Mouse (Mus musculus) erythroblast, embryonic 14.5 days (primary cell): Measurements from ENCODE around the gene Tex14. TPM values are rescaled to one million over a fixed set of nuclear protein-coding genes. Genes with fewer than 3 reads are reported as not detected.
A peak's percentile ranks its signal among the peaks of the same experiment; 100 is the strongest.
"Not testable (repeated sequence)": the region's sequence is repeated elsewhere in the genome, so short reads cannot be mapped to it uniquely, and the experiment has no call there.

Source experiments
- H3K27me3 ChIP-seq: 2 replicates; pipeline ENCODE4 v1.6.1; 2012; ENCODE audit warnings: inconsistent platforms; ENCODE audit not compliant: control insufficient read depth
- H3K36me3 ChIP-seq: 2 replicates; pipeline ENCODE4 v1.6.1; 2012; ENCODE audit warnings: mild to moderate bottlenecking, inconsistent platforms; ENCODE audit not compliant: control insufficient read depth
- H3K4me1 ChIP-seq: 2 replicates; pipeline ENCODE4 v1.6.1; 2012; ENCODE audit warnings: inconsistent platforms; ENCODE audit not compliant: control insufficient read depth
- H3K4me3 ChIP-seq: replicated peaks from 2 replicates; pipeline ENCODE3; 2012; ENCODE audit warnings: moderate library complexity, mild to moderate bottlenecking, inconsistent platforms
- H3K9me3 ChIP-seq: 2 replicates; pipeline ENCODE4 v1.6.1; 2012; ENCODE audit warnings: low read length, inconsistent platforms, mixed read lengths; ENCODE audit not compliant: control insufficient read depth
- GATA1 ChIP-seq: IDR thresholded peaks from 2 replicates; pipeline ENCODE4 v1.6.1; 2012; ENCODE audit warnings: low read length, inconsistent platforms, mixed read lengths
- TAL1 ChIP-seq: IDR thresholded peaks from 3 replicates; pipeline ENCODE4 v1.6.1; 2012; ENCODE audit warnings: low read length, inconsistent platforms, mixed read lengths
- polyA plus RNA-seq: library from polyadenylated mRNA; stranded (reverse); fragments of >175 nt; gene quantifications from 2 replicates; pipeline ENCODE4 v1.2.3, GENCODE M21; 2012

Tex14 gene
- polyA plus RNA-seq, 1 experiment = not detected

GRCm38 (mm10) chr11:87454035-87454690, 49.3 kb downstream of the Tex14 start:
- Histone ChIP-seq H3K27me3 (no peaks in the 10 kb centered on the region), H3K4me3 (no peak overlapping the region), H3K4me1 (peaks cover 16% of the 10 kb centered on the region), H3K9me3 (no peaks in the 10 kb centered on the region), H3K36me3 (no peaks in the 10 kb centered on the region)
- TF ChIP-seq GATA1 = no peak
- no peak for TF ChIP-seq TAL1

GRCm38 (mm10) chr11:87455573-87455972, 50.7 kb downstream of the Tex14 start:
- H3K9me3 ChIP-seq = no peaks in the 10 kb centered on the region
- TF ChIP-seq TAL1 (no peak), GATA1 (no peak)
- no peaks in the 10 kb centered on the region for H3K36me3 ChIP-seq

GRCm38 (mm10) chr11:87455984-87456383, 51.1 kb downstream of the Tex14 start:
- Histone ChIP-seq H3K4me1 (peaks cover 14% of the 10 kb centered on the region), H3K9me3 (no peaks in the 10 kb centered on the region), H3K27me3 (no peaks in the 10 kb centered on the region), H3K4me3 (no peak overlapping the region), H3K36me3 (no peaks in the 10 kb centered on the region)
- TF ChIP-seq TAL1 (no peak), GATA1 (no peak)

More at GRCm38 (mm10) chr11:87455573-87455972, 50.7 kb downstream of the Tex14 start:
- H3K27me3 ChIP-seq = no peaks in the 10 kb centered on the region
- H3K4me1 ChIP-seq = peaks cover 13% of the 10 kb centered on the region
- no peak overlapping the region for H3K4me3 ChIP-seq

DNA sequence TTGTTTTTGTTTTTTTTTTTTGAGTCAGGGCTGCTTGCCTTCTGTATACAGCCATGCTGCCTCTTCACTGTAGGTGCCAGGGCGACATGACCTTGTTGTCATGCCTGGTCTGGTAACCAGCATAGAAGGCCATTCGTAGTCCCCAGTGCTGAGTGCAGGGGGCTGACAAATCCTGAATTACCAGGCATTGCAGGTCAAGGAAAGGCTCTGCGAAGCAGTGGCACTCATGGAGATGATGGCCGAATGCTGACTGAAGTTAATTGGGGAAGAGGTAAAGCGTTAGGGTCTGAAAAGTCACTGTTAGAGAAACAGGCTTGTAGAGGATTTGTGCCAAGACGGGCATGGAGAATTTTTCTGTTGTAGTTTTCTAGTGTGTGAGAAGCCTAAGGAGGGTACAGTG, 55.7 kb downstream of the Tex14 start:
- H3K9me3 ChIP-seq = no peaks in the 10 kb centered on the region
- H3K36me3 ChIP-seq = no peaks in the 10 kb centered on the region
- no peak overlapping the region for H3K4me3 ChIP-seq
- peaks cover 23% of the 10 kb centered on the region for H3K4me1 ChIP-seq
- H3K27me3 ChIP-seq = no peaks in the 10 kb centered on the region
- TF ChIP-seq TAL1 (no peak), GATA1 (no peak)

GRCm38 (mm10) chr11:87461780-87462460, 57.1 kb downstream of the Tex14 start:
- not testable (repeated sequence) for H3K9me3 ChIP-seq

DNA sequence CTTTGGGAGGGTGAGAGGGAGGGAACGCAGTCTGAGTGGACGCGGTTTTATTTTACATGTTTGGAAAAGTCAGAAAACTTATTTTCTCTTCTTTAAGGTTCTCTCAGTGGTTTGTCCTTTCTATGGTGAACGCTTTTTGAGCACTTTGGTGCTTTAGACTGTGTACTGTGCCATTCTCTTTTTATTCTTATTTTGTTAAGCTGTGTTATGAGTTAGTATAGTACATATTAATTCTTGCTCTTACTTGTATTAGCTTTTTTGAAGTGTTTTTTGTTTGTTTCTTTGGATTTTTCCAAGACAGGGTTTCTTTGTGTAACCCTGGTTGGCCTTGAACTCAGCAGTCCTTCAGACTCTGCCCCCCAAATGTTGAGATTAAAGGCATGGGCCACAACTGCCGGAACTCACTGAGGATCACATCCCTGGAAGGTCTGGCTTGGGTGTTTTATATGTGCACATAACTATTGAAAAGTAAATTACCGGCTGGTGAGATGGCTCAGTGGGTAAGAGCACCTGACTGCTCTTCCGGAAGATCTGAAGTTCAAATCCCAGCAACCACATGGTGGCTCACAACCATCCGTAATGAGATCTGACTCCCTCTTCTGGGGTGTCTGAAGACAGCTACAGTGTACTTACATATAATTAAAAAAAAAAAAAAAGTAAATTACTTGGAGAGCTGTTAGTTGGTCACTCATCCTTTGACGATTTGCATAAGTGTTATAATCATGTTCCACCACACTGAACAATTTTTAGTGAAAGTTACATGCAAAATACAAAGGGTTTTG, 57.8 kb downstream of the Tex14 start:
- TF ChIP-seq GATA1 = no peak
- no peak for TF ChIP-seq TAL1
- H3K27me3 ChIP-seq = no peaks in the 10 kb centered on the region
- H3K4me3 ChIP-seq = no peak overlapping the region

More at GRCm38 (mm10) chr11:87461780-87462460, 57.1 kb downstream of the Tex14 start:
- Histone ChIP-seq H3K4me3 (peak overlapping the region; percentile 50), H3K4me1 (peaks cover 32% of the 10 kb centered on the region)
- not testable (repeated sequence) for H3K36me3 ChIP-seq, H3K27me3 ChIP-seq

GRCm38 (mm10) chr11:87463243-87463540, 58.3 kb downstream of the Tex14 start:
- no peaks in the 10 kb centered on the region for H3K36me3 ChIP-seq
- peaks cover 2% of the 10 kb centered on the region; the same call in 1 of the 2 replicates for H3K27me3 ChIP-seq
- no peak for TF ChIP-seq TAL1
- no peak for TF ChIP-seq GATA1
- H3K9me3 ChIP-seq = no peaks in the 10 kb centered on the region
- no peak overlapping the region for H3K4me3 ChIP-seq
- H3K4me1 ChIP-seq = peaks cover 39% of the 10 kb centered on the region

More for the DNA sequence above, 57.8 kb downstream of the Tex14 start:
- Histone ChIP-seq H3K36me3 (no peaks in the 10 kb centered on the region), H3K4me1 (peaks cover 35% of the 10 kb centered on the region), H3K9me3 (no peaks in the 10 kb centered on the region)

DNA sequence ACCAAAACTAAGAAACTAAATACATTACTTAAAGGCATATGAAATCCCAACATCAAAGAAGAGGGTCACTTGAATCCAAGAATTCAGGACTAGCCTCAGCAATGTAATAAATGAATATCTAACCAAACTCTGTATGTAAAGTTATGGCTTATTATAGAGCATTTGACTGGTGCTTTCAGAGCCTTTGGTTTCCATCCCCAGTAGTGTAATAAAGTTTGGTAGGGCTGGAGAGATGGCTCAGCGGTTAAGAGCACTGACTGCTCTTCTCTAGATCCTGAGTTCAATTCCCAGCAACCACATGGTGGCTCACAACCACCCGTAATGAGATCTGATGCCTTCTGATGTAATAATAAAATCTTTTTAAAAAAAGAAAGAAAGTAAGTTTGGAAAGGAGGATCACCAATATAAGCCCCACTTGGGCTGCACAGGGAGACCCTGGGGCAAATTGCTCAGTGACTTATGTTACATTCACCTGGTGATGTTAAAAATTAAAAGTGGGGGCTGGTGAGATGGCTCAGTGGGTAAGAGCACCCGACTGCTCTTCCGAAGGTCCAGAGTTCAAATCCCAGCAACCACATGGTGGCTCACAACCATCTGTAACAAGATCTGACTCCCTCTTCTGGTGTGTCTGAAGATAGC, 59.0 kb downstream of the Tex14 start:
- H3K9me3 ChIP-seq, H3K4me3 ChIP-seq, H3K36me3 ChIP-seq, H3K27me3 ChIP-seq: not testable (repeated sequence)
- H3K4me1 ChIP-seq = peaks cover 42% of the 10 kb centered on the region

DNA sequence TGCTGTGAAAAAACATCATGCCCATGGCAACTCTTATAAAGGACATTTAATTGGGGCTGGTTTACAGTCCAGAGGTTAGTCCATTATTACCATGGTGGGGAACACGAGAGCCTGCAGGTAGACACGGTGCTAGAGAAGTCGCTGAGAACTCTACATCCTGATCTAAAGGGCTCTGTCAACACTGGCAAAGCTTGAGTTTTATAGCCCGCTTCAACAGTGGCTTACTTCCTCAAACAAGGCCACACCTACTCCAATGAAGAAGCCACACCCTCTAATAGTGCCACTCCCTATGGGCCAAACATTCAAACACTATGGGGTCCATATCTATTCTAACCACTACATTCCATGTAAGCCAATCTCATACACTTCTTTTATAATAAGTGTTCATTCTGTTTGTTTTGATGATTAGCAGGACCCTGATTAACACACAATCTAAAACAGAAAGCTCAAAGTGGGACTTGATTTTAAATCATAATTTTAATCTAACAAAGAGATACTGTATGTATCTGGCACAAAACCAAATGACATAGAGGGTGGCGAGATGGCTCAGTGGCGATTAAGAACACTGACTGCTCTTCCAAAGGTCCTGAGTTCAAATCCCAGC, 61.2 kb downstream of the Tex14 start:
- H3K4me1 ChIP-seq = peaks cover 49% of the 10 kb centered on the region
- TF ChIP-seq GATA1 = no peak
- H3K27me3 ChIP-seq = peaks cover 2% of the 10 kb centered on the region; the same call in 1 of the 2 replicates
- H3K9me3 ChIP-seq = no peaks in the 10 kb centered on the region
- H3K36me3 ChIP-seq = no peaks in the 10 kb centered on the region
- no peak overlapping the region for H3K4me3 ChIP-seq
